Mouse (Mus musculus) 416B (cell line): ENCODE measurements at regions not wholly inside any gene's neighbourhood (a gene's known extent, or its start where the extent isn't known, plus 50 kb on each side); places are given as distances from the start of the nearest gene placed in this dataset.
A peak's percentile ranks its signal among the peaks of the same experiment; 100 is the strongest.

Experiments used
- DNase-seq: peaks from one replicate; pipeline ENCODE4 v3.0.0; 2011; ENCODE audit warnings: low read depth

- no peak for DNase-seq
These were observed 71.4 kb downstream of the 2410131K14Rik start for GRCm38 (mm10) chr5:118316310-118317017.

GRCm38 (mm10) chr5:118318073-118318472 lies 73.0 kb downstream of the 2410131K14Rik start:
- DNase-seq: no peak

GRCm38 (mm10) chr5:118318883-118319282 lies 73.9 kb downstream of the 2410131K14Rik start:
- DNase-seq: no peak

- DNase-seq: no peak
These were observed 76.9 kb downstream of the 2410131K14Rik start for GRCm38 (mm10) chr5:118321719-118322455.

GRCm38 (mm10) chr5:118323151-118323550 lies 78.1 kb downstream of the 2410131K14Rik start:
- DNase-seq: no peak

- DNase-seq: no peak
These were observed 82.0 kb downstream of the 2410131K14Rik start for GRCm38 (mm10) chr5:118326837-118327541.

- no peak for DNase-seq
These were observed 83.1 kb downstream of the 2410131K14Rik start for GRCm38 (mm10) chr5:118327961-118328712.

- DNase-seq: peak; percentile 23
These were observed 84.1 kb downstream of the 2410131K14Rik start for GRCm38 (mm10) chr5:118329143-118329542.

- peak; percentile 17 for DNase-seq
These were observed 86.2 kb downstream of the 2410131K14Rik start for GRCm38 (mm10) chr5:118331286-118331607.

GRCm38 (mm10) chr5:118331608-118332394 lies 86.8 kb downstream of the 2410131K14Rik start:
- DNase-seq: peak; percentile 76

GRCm38 (mm10) chr5:118334054-118334453 lies 89.0 kb downstream of the 2410131K14Rik start:
- no peak for DNase-seq

- DNase-seq: no peak
These were observed 93.2 kb downstream of the 2410131K14Rik start for GRCm38 (mm10) chr5:118338186-118338585.

- DNase-seq: no peak
These were observed 94.9 kb downstream of the 2410131K14Rik start for GRCm38 (mm10) chr5:118339676-118340661.

- no peak for DNase-seq
These were observed 98.7 kb downstream of the 2410131K14Rik start for GRCm38 (mm10) chr5:118343444-118344320.

- no peak for DNase-seq
These were observed 100.2 kb downstream of the 2410131K14Rik start for GRCm38 (mm10) chr5:118345226-118345625.

- no peak for DNase-seq
These were observed 104.0 kb downstream of the 2410131K14Rik start for GRCm38 (mm10) chr5:118349057-118349456.

- no peak for DNase-seq
These were observed 106.3 kb downstream of the 2410131K14Rik start for GRCm38 (mm10) chr5:118351301-118351700.

GRCm38 (mm10) chr5:118352142-118352541 lies 107.1 kb downstream of the 2410131K14Rik start:
- no peak for DNase-seq

- no peak for DNase-seq
These were observed 108.0 kb downstream of the 2410131K14Rik start for GRCm38 (mm10) chr5:118353061-118353460.
